Mouse (Mus musculus): ENCODE results near the gene Orai1. TPM values are rescaled to one million over a fixed set of nuclear protein-coding genes. Genes with fewer than 3 reads are reported as not detected.
A peak's percentile ranks its signal among the peaks of the same experiment; 100 is the strongest.

The Orai1 gene
- polyA plus RNA-seq, 1 experiment, result 68.0 TPM

DNA sequence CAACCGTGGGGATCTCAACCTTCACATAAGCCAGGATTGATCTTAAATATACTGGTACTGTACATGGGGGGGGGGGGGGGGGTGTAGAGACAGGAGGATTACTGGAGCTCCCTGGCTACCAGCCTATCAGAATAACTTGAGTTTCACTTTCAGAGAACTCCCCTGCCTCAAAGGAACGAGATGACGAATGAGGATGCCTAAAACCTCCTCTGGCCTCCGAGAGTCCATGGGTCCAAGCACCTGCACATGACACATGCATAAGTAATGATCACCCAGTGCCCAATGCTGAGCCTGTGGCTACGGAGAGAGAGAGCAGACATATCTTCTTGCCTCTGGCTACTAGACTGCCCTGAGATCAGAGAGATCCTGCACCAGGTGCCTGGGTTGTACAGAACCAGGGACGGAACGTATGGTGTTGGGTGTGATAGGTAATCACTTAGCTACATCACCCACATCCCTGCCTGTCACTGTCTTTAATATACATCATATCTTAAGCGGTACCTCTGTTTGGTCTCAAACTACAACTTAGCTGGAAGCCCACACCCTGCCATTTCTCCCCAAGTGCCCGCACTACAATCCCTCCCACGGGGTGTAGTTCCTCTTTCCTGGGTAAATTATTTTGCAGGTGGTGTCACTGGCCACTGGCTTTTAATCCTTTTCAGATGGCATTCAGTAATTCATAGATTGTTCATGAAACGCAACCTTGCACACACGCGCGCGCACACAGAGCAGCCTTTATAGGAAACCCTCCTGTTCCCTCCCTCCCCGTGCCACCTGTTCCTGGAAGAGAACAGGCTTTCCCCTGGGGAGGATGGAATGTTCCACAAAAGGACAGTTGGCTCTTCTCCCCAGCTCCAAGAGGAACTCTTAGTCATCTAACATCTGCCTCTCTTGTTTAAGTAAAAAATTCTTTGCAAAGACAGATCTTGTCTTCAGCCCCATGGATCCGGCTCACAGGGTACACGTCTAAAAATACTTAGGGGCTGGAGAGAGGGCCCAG lies 17.4 kb upstream of the Orai1 start:
- H3K36me3 ChIP-seq (ENCODE audit: control insufficient read depth, insufficient read depth, low read length), result no peaks in the 10 kb centered on the region
- H3K4me1 ChIP-seq (ENCODE audit: control insufficient read depth, insufficient read depth, low read length), result peaks cover 8% of the 10 kb centered on the region
- no peak for TF ChIP-seq CTCF (IDR thresholded peaks at IDR 0.05; ENCODE audit: control insufficient read depth, insufficient read depth, insufficient replicate concordance, low read depth, low read length)
- TF ChIP-seq POLR2A (IDR thresholded peaks at IDR 0.05; ENCODE audit: control insufficient read depth, low read depth, low read length), result no peak
- no peaks in the 10 kb centered on the region for H3K27me3 ChIP-seq (ENCODE audit: control insufficient read depth, insufficient read depth, low read length)
- no peak overlapping the region for H3K4me3 ChIP-seq (ENCODE audit: control insufficient read depth, low read depth, low read length)
- H3K27ac ChIP-seq (ENCODE audit: control insufficient read depth, insufficient read depth, low read depth, low read length), result no peak overlapping the region

DNA sequence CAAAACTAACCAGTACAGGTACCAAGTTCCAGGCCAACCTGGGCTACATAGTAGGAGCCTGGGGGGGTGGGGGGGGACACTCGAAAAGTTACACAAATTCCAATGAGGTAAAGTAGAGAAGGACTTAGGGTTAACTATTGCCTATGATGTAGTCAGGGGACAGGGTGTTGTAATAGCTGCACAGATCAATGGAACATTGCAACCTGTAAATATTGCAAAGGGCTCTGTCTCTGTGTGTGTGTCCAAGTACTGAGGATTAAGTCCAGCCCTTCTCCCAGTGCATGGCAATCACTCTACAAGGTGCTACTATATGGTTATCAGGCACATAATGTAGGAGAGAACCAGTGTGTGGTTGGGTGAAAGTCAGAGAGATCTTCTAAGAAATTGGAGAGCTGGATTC lies 14.0 kb upstream of the Orai1 start:
- H3K4me3 ChIP-seq (ENCODE audit: control insufficient read depth, low read depth, low read length), result no peak overlapping the region
- no peak for TF ChIP-seq CTCF (IDR thresholded peaks at IDR 0.05; ENCODE audit: control insufficient read depth, insufficient read depth, insufficient replicate concordance, low read depth, low read length)
- no peak for TF ChIP-seq POLR2A (IDR thresholded peaks at IDR 0.05; ENCODE audit: control insufficient read depth, low read depth, low read length)
- H3K27ac ChIP-seq (ENCODE audit: control insufficient read depth, insufficient read depth, low read depth, low read length), result no peak overlapping the region
- H3K4me1 ChIP-seq (ENCODE audit: control insufficient read depth, insufficient read depth, low read length), result peaks cover 8% of the 10 kb centered on the region
- H3K36me3 ChIP-seq (ENCODE audit: control insufficient read depth, insufficient read depth, low read length), result no peaks in the 10 kb centered on the region
- no peaks in the 10 kb centered on the region for H3K27me3 ChIP-seq (ENCODE audit: control insufficient read depth, insufficient read depth, low read length)

DNA sequence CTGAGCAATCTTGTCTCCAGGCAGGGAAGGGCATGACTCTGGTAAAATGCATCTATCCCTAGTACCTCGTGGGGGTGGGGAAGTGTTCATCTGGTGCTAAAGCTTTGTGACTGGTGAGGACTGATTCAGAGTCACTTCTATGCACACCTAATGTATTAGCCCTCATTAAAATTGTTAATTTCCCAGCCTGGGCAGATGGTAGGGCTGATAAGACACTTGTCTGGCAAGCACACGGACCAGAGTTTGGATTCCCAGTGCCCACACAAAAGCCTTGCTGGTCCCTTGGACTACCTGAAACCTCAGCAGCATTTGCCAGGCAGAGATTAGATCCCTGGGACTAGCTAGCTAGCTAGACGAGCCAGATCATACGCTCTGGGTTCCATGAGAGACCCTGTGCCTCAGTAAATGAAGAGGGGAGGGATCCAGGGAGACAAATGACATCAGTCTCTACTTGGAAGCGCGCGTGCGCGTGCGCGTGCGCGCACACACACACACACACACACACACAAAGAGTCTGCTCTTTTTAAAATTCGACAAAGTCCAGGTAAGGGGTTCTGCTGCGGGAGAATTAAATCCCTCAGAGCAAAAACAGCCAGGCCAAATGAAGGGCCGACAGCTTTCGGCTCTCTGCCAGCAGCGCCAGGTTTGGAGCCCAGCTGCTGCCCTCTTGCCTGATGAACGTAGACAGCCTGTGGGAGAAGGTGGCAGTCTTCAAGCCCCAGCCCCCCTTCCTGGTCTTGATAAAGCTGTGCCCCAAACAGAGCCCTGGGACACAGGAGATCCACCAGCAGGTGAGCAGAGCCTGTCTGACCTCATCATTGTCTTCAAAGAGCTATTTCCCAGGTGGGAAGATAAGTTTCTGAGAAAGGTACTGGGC lies 8.9 kb upstream of the Orai1 start:
- H3K4me3 ChIP-seq (ENCODE audit: control insufficient read depth, low read depth, low read length), result no peak overlapping the region
- no peaks in the 10 kb centered on the region for H3K4me1 ChIP-seq (ENCODE audit: control insufficient read depth, insufficient read depth, low read length)
- no peaks in the 10 kb centered on the region for H3K36me3 ChIP-seq (ENCODE audit: control insufficient read depth, insufficient read depth, low read length)
- H3K27ac ChIP-seq (ENCODE audit: control insufficient read depth, insufficient read depth, low read depth, low read length), result no peak overlapping the region
- no peaks in the 10 kb centered on the region for H3K27me3 ChIP-seq (ENCODE audit: control insufficient read depth, insufficient read depth, low read length)
- no peak for TF ChIP-seq CTCF (IDR thresholded peaks at IDR 0.05; ENCODE audit: control insufficient read depth, insufficient read depth, insufficient replicate concordance, low read depth, low read length)
- no peak for TF ChIP-seq POLR2A (IDR thresholded peaks at IDR 0.05; ENCODE audit: control insufficient read depth, low read depth, low read length)

DNA sequence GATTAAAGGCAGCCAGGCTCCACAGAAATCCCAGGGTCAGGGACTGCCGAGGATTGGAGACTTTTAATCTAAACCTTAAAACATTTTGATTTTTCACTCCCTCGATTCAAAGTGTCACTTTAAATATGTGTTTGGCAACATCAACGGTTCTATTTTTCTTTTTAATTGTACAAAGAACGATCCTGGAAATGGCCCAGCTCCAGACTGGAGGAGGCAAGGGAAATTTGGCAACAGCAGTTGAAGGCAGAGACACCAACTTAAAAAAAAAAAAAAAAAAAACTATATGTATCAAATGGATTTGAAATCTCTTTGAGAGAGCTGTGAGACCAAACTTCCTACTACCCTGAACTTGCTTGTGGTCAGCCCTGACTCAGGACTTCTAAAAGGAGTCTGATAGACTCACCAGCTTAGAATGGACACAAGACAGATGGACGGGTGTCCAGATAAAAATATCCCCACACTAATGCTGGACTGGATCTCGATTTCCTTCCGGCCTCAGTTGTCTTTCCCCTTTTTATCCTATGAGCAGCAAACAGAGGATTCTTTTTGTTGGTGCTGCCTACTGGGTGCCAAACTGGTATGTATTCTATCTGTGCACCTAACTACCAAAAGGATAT lies 5.9 kb upstream of the Orai1 start:
- no peak overlapping the region for H3K4me3 ChIP-seq (ENCODE audit: control insufficient read depth, low read depth, low read length)
- TF ChIP-seq POLR2A (IDR thresholded peaks at IDR 0.05; ENCODE audit: control insufficient read depth, low read depth, low read length) (no peak), CTCF (IDR thresholded peaks at IDR 0.05; ENCODE audit: control insufficient read depth, insufficient read depth, insufficient replicate concordance, low read depth, low read length) (no peak)
- no peaks in the 10 kb centered on the region for H3K36me3 ChIP-seq (ENCODE audit: control insufficient read depth, insufficient read depth, low read length)
- no peak overlapping the region; the same call in 1 of the 2 replicates for H3K27ac ChIP-seq (ENCODE audit: control insufficient read depth, insufficient read depth, low read depth, low read length)
- H3K4me1 ChIP-seq (ENCODE audit: control insufficient read depth, insufficient read depth, low read length), result no peaks in the 10 kb centered on the region; the same call in 1 of the 2 replicates
- no peaks in the 10 kb centered on the region for H3K27me3 ChIP-seq (ENCODE audit: control insufficient read depth, insufficient read depth, low read length)

DNA sequence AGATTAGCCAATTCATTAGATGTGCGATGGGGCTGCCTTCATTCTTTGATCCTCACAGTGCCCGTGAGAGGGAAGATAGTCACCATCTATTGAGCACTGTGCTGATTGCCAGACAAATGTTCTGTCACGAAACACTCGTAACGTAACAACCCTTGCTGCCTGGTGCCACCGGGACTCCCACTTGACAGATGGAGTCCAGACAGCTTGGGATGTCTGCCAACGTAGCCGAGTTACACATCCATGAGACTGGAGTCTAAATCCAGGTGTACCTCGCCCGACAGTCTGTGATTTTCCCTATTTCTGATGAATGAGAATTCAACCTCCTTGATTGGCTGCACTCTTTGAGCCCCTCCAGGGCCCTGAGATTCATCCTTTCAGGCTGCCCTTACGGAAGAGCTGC lies 5.0 kb upstream of the Orai1 start:
- Histone ChIP-seq H3K27ac (ENCODE audit: control insufficient read depth, insufficient read depth, low read depth, low read length) (no peak overlapping the region), H3K4me1 (ENCODE audit: control insufficient read depth, insufficient read depth, low read length) (peaks cover 4% of the 10 kb centered on the region), H3K4me3 (ENCODE audit: control insufficient read depth, low read depth, low read length) (no peak overlapping the region), H3K36me3 (ENCODE audit: control insufficient read depth, insufficient read depth, low read length) (no peaks in the 10 kb centered on the region), H3K27me3 (ENCODE audit: control insufficient read depth, insufficient read depth, low read length) (no peaks in the 10 kb centered on the region)
- TF ChIP-seq POLR2A (IDR thresholded peaks at IDR 0.05; ENCODE audit: control insufficient read depth, low read depth, low read length) (no peak), CTCF (IDR thresholded peaks at IDR 0.05; ENCODE audit: control insufficient read depth, insufficient read depth, insufficient replicate concordance, low read depth, low read length) (no peak)

DNA sequence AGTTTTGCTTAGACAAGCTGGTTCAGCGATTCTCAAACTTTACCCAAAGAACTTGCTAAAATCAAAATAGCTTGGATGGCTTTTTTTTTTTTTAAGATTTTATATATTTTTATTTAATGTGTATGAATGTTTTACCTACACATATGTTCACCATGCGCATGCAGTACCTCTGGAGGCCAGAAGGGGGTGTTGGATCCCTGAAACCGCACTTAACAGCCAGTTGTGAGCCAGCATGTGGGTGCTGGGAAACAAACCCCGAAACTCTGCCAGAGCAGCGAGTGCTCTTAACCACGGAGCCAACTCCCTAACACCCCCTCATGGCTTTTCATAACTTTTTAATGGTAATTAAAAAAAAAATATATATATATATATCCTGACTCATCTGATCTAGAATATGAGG lies 4.1 kb upstream of the Orai1 start:
- Histone ChIP-seq H3K27ac (ENCODE audit: control insufficient read depth, insufficient read depth, low read depth, low read length) (no peak overlapping the region), H3K27me3 (ENCODE audit: control insufficient read depth, insufficient read depth, low read length) (no peaks in the 10 kb centered on the region), H3K4me1 (ENCODE audit: control insufficient read depth, insufficient read depth, low read length) (peaks cover 8% of the 10 kb centered on the region), H3K36me3 (ENCODE audit: control insufficient read depth, insufficient read depth, low read length) (no peaks in the 10 kb centered on the region), H3K4me3 (ENCODE audit: control insufficient read depth, low read depth, low read length) (no peak overlapping the region)
- TF ChIP-seq POLR2A (IDR thresholded peaks at IDR 0.05; ENCODE audit: control insufficient read depth, low read depth, low read length), result no peak
- peak; percentile 73; the same call in 1 of the 2 replicates for TF ChIP-seq CTCF (IDR thresholded peaks at IDR 0.05; ENCODE audit: control insufficient read depth, insufficient read depth, insufficient replicate concordance, low read depth, low read length)
